Mouse (Mus musculus) MEL (cell line): ENCODE results near the gene Lmx1a. TPM values are rescaled to one million over a fixed set of nuclear protein-coding genes. Genes with fewer than 3 reads are reported as not detected.

Source experiments
- DNase-seq: peaks from one replicate; pipeline ENCODE4 v3.0.0; 2011; ENCODE audit warnings: low read depth, low spot score
- H3K27ac ChIP-seq: 2 replicates; pipeline ENCODE4 v1.5.1; 2012; ENCODE audit warnings: low read depth, mild to moderate bottlenecking, control low read depth, low read length, moderate library complexity; ENCODE audit not compliant: control insufficient read depth
- H3K27me3 ChIP-seq, 2 experiments: fragments of 150-350 bp in 1 of 2; sonication (generic) in 1 of 2; 2 replicates each; pipeline ENCODE4 v1.6.1; 2012; ENCODE audit warnings: low read length in 2 of 2, mild to moderate bottlenecking in 2 of 2, improper control_type of control experiment in 1 of 2, moderate library complexity in 1 of 2; ENCODE audit not compliant: insufficient read depth in 2 of 2, control insufficient read depth in 1 of 2
- H3K36me3 ChIP-seq, 2 experiments: 2 replicates each; pipeline ENCODE4 v1.6.1; 2012 to 2014; ENCODE audit warnings: low read length in 2 of 2, improper control_type of control experiment in 1 of 2, inconsistent platforms in 1 of 2, mild to moderate bottlenecking in 1 of 2; ENCODE audit not compliant: insufficient read depth in 2 of 2, control insufficient read depth in 1 of 2
- H3K4me1 ChIP-seq, 2 experiments: fragments of 150-350 bp in 1 of 2; sonication (generic) in 1 of 2; 2 replicates each; pipeline ENCODE4 v1.6.1; 2012; ENCODE audit warnings: low read length in 2 of 2, improper control_type of control experiment in 1 of 2, mild to moderate bottlenecking in 1 of 2; ENCODE audit not compliant: insufficient read depth in 2 of 2, control insufficient read depth in 1 of 2
- H3K4me3 ChIP-seq, 2 experiments: fragments of 150-350 bp in 1 of 2; sonication (generic) in 1 of 2; 2 replicates each; pipeline ENCODE4 v1.5.1; 2012; ENCODE audit warnings: low read depth in 2 of 2, low read length in 2 of 2, mild to moderate bottlenecking in 2 of 2, moderate library complexity in 2 of 2, control low read depth in 1 of 2, improper control_type of control experiment in 1 of 2; ENCODE audit not compliant: control insufficient read depth in 1 of 2, insufficient read depth in 1 of 2
- H3K79me2 ChIP-seq: 2 replicates; pipeline ENCODE4 v1.6.1; 2012; ENCODE audit warnings: mild to moderate bottlenecking, low read length, moderate library complexity; ENCODE audit not compliant: control insufficient read depth, poor library complexity, insufficient read depth
- H3K9ac ChIP-seq: 2 replicates; pipeline ENCODE4 v1.6.1; 2012; ENCODE audit warnings: low read depth, mild to moderate bottlenecking, control low read depth, low read length, moderate library complexity; ENCODE audit not compliant: control insufficient read depth, poor library complexity, severe bottlenecking
- H3K9me3 ChIP-seq: fragments of 150-350 bp; sonication (generic); replicated peaks from 2 replicates; pipeline ENCODE4 v1.6.1; 2012; ENCODE audit warnings: mild to moderate bottlenecking, low read length, improper control_type of control experiment, moderate library complexity; ENCODE audit not compliant: insufficient read depth
- BHLHE40 ChIP-seq: IDR thresholded peaks from 2 replicates; pipeline ENCODE4 v1.6.1; 2012; ENCODE audit warnings: low read depth, mild to moderate bottlenecking, inconsistent platforms, low read length, improper control_type of control experiment, borderline replicate concordance
- CHD2 ChIP-seq: IDR thresholded peaks from 2 replicates; pipeline ENCODE4 v1.6.1; 2011; ENCODE audit warnings: low read length, improper control_type of control experiment
- ETS1 ChIP-seq: IDR thresholded peaks from 2 replicates; pipeline ENCODE4 v1.6.1; 2012; ENCODE audit warnings: low read depth, mild to moderate bottlenecking, inconsistent platforms, low read length, improper control_type of control experiment, moderate library complexity
- GATA1 ChIP-seq: IDR thresholded peaks from 2 replicates; pipeline ENCODE4 v1.6.1; 2011; ENCODE audit warnings: low read depth, low read length, improper control_type of control experiment
- HCFC1 ChIP-seq: IDR thresholded peaks from 2 replicates; pipeline ENCODE4 v1.6.1; 2012; ENCODE audit warnings: low read depth, mild to moderate bottlenecking, inconsistent platforms, low read length, improper control_type of control experiment, moderate library complexity
- MAZ ChIP-seq: IDR thresholded peaks from 2 replicates; pipeline ENCODE4 v1.6.1; 2012; ENCODE audit warnings: low read depth, mild to moderate bottlenecking, inconsistent platforms, low read length, improper control_type of control experiment
- MYB ChIP-seq: IDR thresholded peaks from 2 replicates; pipeline ENCODE4 v1.6.1; 2011; ENCODE audit warnings: mild to moderate bottlenecking, low read depth, low read length, improper control_type of control experiment
- NELFE ChIP-seq: IDR thresholded peaks from 2 replicates; pipeline ENCODE4 v1.6.1; 2011; ENCODE audit warnings: low read depth, low read length, improper control_type of control experiment
- NRF1 ChIP-seq: IDR thresholded peaks from 2 replicates; pipeline ENCODE4 v1.6.1; 2014; ENCODE audit warnings: low read depth, mild to moderate bottlenecking, inconsistent platforms, low read length, improper control_type of control experiment, moderate library complexity; ENCODE audit not compliant: poor library complexity, insufficient read depth, severe bottlenecking
- POLR2AphosphoS5 ChIP-seq: IDR thresholded peaks from 2 replicates; pipeline ENCODE4 v1.6.1; 2012; ENCODE audit warnings: low read depth, borderline replicate concordance, mild to moderate bottlenecking, inconsistent platforms, low read length, moderate library complexity, mixed read lengths
- RAD21 ChIP-seq: IDR thresholded peaks from 2 replicates; pipeline ENCODE4 v1.6.1; 2011; ENCODE audit warnings: mild to moderate bottlenecking, low read depth, low read length, improper control_type of control experiment
- RCOR1 ChIP-seq: IDR thresholded peaks from 2 replicates; pipeline ENCODE4 v1.6.1; 2012; ENCODE audit warnings: low read depth, mild to moderate bottlenecking, inconsistent platforms, low read length, improper control_type of control experiment
- SMC3 ChIP-seq: IDR thresholded peaks from 2 replicates; pipeline ENCODE4 v1.6.1; 2011; ENCODE audit warnings: low read depth, low read length, improper control_type of control experiment
- TAL1 ChIP-seq: IDR thresholded peaks from 2 replicates; pipeline ENCODE4 v1.6.1; 2012; ENCODE audit warnings: mild to moderate bottlenecking, inconsistent platforms, low read length, moderate library complexity, mixed read lengths
- TBP ChIP-seq: IDR thresholded peaks from 2 replicates; pipeline ENCODE4 v1.8.0; 2011; ENCODE audit warnings: low read depth, low read length, improper control_type of control experiment
- USF1 ChIP-seq: IDR thresholded peaks from 2 replicates; pipeline ENCODE4 v1.6.1; 2014; ENCODE audit warnings: low read depth, mild to moderate bottlenecking, inconsistent platforms, low read length, improper control_type of control experiment, moderate library complexity
- USF2 ChIP-seq, 2 experiments: IDR thresholded peaks; 2 replicates each; pipeline ENCODE4 v1.6.1; 2011 to 2012; ENCODE audit warnings: improper control_type of control experiment in 2 of 2, low read length in 2 of 2, borderline replicate concordance in 1 of 2, inconsistent platforms in 1 of 2, low read depth in 1 of 2, mild to moderate bottlenecking in 1 of 2; ENCODE audit not compliant: insufficient read depth in 1 of 2
- ZKSCAN1 ChIP-seq: IDR thresholded peaks from 2 replicates; pipeline ENCODE4 v1.6.1; 2012; ENCODE audit warnings: low read depth, mild to moderate bottlenecking, inconsistent platforms, low read length, improper control_type of control experiment, moderate library complexity
- ZMIZ1 ChIP-seq: IDR thresholded peaks from 2 replicates; pipeline ENCODE4 v1.6.1; 2012; ENCODE audit warnings: low read depth, mild to moderate bottlenecking, inconsistent platforms, low read length, improper control_type of control experiment, moderate library complexity
- polyA plus RNA-seq, 2 experiments: library from polyadenylated mRNA; stranded (reverse) in 1 of 2; unstranded in 1 of 2; fragments of >175 nt in 1 of 2; fragments of >200 nt in 1 of 2; gene quantifications; 2 replicates each; pipeline versions ENCODE4 v1.2.1 to v1.2.4; 2012; ENCODE audit warnings: low replicate concordance in 2 of 2, low read depth in 1 of 2; ENCODE audit not compliant: insufficient read length in 2 of 2, insufficient read depth in 1 of 2, missing spikeins in 1 of 2
- total RNA-seq: library from RNA; depleted of rRNA; stranded (reverse); fragments of 300-350 nt; gene quantifications from 2 replicates; pipeline ENCODE4 v1.2.3, GENCODE M21; 2012

The Lmx1a gene
- total and polyA plus RNA-seq, 3 experiments = not detected

DNA sequence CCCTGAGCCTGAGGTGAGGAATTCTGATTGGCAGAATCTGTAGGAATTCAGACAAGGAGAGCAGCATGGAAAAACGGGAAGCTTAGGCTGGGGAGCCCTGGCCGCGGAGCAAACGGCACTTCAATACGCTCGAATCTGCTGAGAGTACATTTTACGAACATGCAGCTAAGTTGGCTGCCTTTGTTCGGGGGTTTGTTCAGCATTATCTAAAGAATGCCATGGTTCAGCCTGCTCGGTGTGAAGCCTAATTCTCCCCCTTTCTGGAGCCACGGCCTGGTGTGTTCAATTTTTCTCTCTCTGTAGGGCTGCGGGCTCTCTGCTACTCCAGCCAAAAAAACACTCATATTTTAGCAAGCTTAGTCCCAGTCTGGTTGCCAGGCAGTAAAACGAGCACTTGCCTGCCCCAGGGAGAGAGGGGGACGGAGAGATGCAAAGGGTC lies 72.8 kb downstream of the Lmx1a start:
- no peak overlapping the region for H3K9ac ChIP-seq
- no peak for DNase-seq
- no peak overlapping the region for H3K27ac ChIP-seq
- no peaks in the 10 kb centered on the region for H3K36me3 ChIP-seq
- H3K4me1 ChIP-seq = no peaks in the 10 kb centered on the region
- TF ChIP-seq NELFE (no peak), SMC3 (no peak), NRF1 (no peak), POLR2AphosphoS5 (no peak), ZMIZ1 (no peak), MAZ (no peak), BHLHE40 (no peak), MYB (no peak)
- H3K27me3 ChIP-seq = no peaks in the 10 kb centered on the region
- H3K79me2 ChIP-seq = no peaks in the 10 kb centered on the region
- H3K9me3 ChIP-seq = no peaks in the 10 kb centered on the region
- no peak overlapping the region for H3K4me3 ChIP-seq

DNA sequence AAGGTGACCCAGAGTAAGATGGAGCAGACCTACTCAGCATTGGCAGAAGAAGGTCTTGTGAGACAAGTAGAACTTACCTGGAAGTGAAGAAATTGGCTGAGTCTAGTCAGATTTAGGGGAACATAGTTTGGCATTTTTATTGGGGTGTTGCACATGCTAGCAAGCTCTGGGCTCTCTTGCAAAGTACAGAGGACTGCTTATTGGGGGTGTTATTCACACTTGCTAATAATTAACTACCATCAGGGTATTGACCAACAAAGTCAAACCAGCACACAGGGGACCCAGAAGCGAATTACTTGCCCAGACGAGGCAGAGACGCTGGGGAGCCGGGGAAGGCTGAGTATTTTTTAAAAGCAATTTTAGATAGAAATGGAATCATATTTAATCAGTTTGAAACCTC lies 77.6 kb downstream of the Lmx1a start:
- H3K27ac ChIP-seq = no peak overlapping the region
- H3K9ac ChIP-seq = no peak overlapping the region
- no peaks in the 10 kb centered on the region for H3K27me3 ChIP-seq
- no peak for TF ChIP-seq CHD2
- no peak for TF ChIP-seq ETS1
- no peak for TF ChIP-seq RCOR1
- TF ChIP-seq RAD21 = no peak
- no peak for TF ChIP-seq POLR2AphosphoS5
- no peak for TF ChIP-seq ZKSCAN1
- TF ChIP-seq SMC3 = no peak
- no peak for TF ChIP-seq MAZ
- TF ChIP-seq USF1 = no peak
- no peak for TF ChIP-seq TBP
- no peak for TF ChIP-seq GATA1
- no peak for TF ChIP-seq HCFC1
- TF ChIP-seq NELFE = no peak
- no peak for TF ChIP-seq TAL1
- no peak for TF ChIP-seq USF2 (IDR thresholded peaks at IDR 0.05; ENCODE audit: borderline replicate concordance in 1 of 2, insufficient read depth in 1 of 2, low read depth in 1 of 2, low read length in 2 of 2)
- H3K4me1 ChIP-seq = no peaks in the 10 kb centered on the region
- no peaks in the 10 kb centered on the region for H3K36me3 ChIP-seq
- no peak overlapping the region for H3K4me3 ChIP-seq
- H3K9me3 ChIP-seq = no peaks in the 10 kb centered on the region
- no peak for DNase-seq
- H3K79me2 ChIP-seq = no peaks in the 10 kb centered on the region
